Mouse (Mus musculus): ENCODE data around the gene Gm12166. TPM values are rescaled to one million over a fixed set of nuclear protein-coding genes. Genes with fewer than 3 reads are reported as not detected.

Gm12166 gene
- total RNA-seq, 2 experiments from 2014 or later, result 1.3 to 1.7 TPM

GRCm38 (mm10) chr11:46021850-46022249 is 30.3 kb downstream of the Gm12166 start:
- DNase-seq (ENCODE audit: low spot score in 2 of 2), result no peak

GRCm38 (mm10) chr11:46020246-46020645 is 31.9 kb downstream of the Gm12166 start:
- no peak for DNase-seq (ENCODE audit: low spot score in 2 of 2)

- peak; percentile 73 to 86 for DNase-seq (ENCODE audit: low spot score in 2 of 2)
Measured at GRCm38 (mm10) chr11:46016061-46016460, 36.1 kb downstream of the Gm12166 start.

Small RNA genes lying within 50 kb of the gene (microRNA-seq; reads per million reads assigned to microRNA genes)
- gene Mir8100, result 0 to 0.21 reads per million in 2 experiments

Other genes with a start within 250 kb of the Gm12166 start
- 10 to 100 TPM; 51.7 to 56.8 TPM for gene Clint1, start 200.3 kb downstream of the Gm12166 start, total RNA-seq (2021)
- 10 to 100 TPM; 19.8 TPM for gene Lsm11, start 107.4 kb downstream of the Gm12166 start, total RNA-seq (2021)
- gene Thg1l, start 96.8 kb downstream of the Gm12166 start, total RNA-seq (2021), result 1 to 10 TPM; 9.1 to 9.5 TPM
- gene Sox30, start 72.0 kb downstream of the Gm12166 start, total RNA-seq (2021), result under 1 TPM; 0.19 to 0.21 TPM
- 10 to 100 TPM; 12.8 to 16.1 TPM for gene Adam19, start 3.7 kb upstream of the Gm12166 start, total RNA-seq (2021)
- 1 to 10 TPM; 1.1 to 1.5 TPM for gene Nipal4, start 114.2 kb upstream of the Gm12166 start, total RNA-seq (2021)
- 1 to 10 TPM; 3.0 to 3.9 TPM for gene Fndc9, start 183.2 kb upstream of the Gm12166 start, total RNA-seq (2021)

Measured in left cerebral cortex, adult 18-20 months (tissue).